Mouse (Mus musculus) MEL (cell line): ENCODE data around the gene Poc1b.

Source experiments
- BHLHE40 ChIP-seq: IDR thresholded peaks from 2 replicates; pipeline ENCODE4 v1.6.1; 2012; ENCODE audit warnings: low read depth, mild to moderate bottlenecking, inconsistent platforms, low read length, improper control_type of control experiment, borderline replicate concordance
- CTCF ChIP-seq, 3 experiments: IDR thresholded peaks in 2 of 3; conservative IDR thresholded peaks in 1 of 3; 2 replicates each; pipeline ENCODE4 v1.5.1; 2011 to 2012; ENCODE audit warnings: low read length in 3 of 3, low read depth in 2 of 3, mild to moderate bottlenecking in 2 of 3, improper control_type of control experiment in 1 of 3, inconsistent platforms in 1 of 3, mixed read lengths in 1 of 3, moderate library complexity in 1 of 3; ENCODE audit not compliant: control insufficient read depth in 1 of 3, insufficient read depth in 1 of 3, poor library complexity in 1 of 3, severe bottlenecking in 1 of 3
- E2F4 ChIP-seq: IDR thresholded peaks from 2 replicates; pipeline ENCODE4 v1.6.1; 2011; ENCODE audit warnings: low read depth, low read length, improper control_type of control experiment, borderline replicate concordance
- ETS1 ChIP-seq: IDR thresholded peaks from 2 replicates; pipeline ENCODE4 v1.6.1; 2012; ENCODE audit warnings: low read depth, mild to moderate bottlenecking, inconsistent platforms, low read length, improper control_type of control experiment, moderate library complexity
- HCFC1 ChIP-seq: IDR thresholded peaks from 2 replicates; pipeline ENCODE4 v1.6.1; 2012; ENCODE audit warnings: low read depth, mild to moderate bottlenecking, inconsistent platforms, low read length, improper control_type of control experiment, moderate library complexity
- JUND ChIP-seq: IDR thresholded peaks from 2 replicates; pipeline ENCODE4 v1.6.1; 2011; ENCODE audit warnings: low read depth, mild to moderate bottlenecking, improper control_type of control experiment, low read length
- MAX ChIP-seq: IDR thresholded peaks from 2 replicates; pipeline ENCODE4 v1.6.1; 2011; ENCODE audit warnings: low read length, improper control_type of control experiment
- MYC ChIP-seq: IDR thresholded peaks from 2 replicates; pipeline ENCODE4 v1.6.1; 2011; ENCODE audit warnings: low read depth, mild to moderate bottlenecking, low read length, improper control_type of control experiment, moderate library complexity
- NRF1 ChIP-seq: IDR thresholded peaks from 2 replicates; pipeline ENCODE4 v1.6.1; 2014; ENCODE audit warnings: low read depth, mild to moderate bottlenecking, inconsistent platforms, low read length, improper control_type of control experiment, moderate library complexity; ENCODE audit not compliant: poor library complexity, insufficient read depth, severe bottlenecking
- RCOR1 ChIP-seq: IDR thresholded peaks from 2 replicates; pipeline ENCODE4 v1.6.1; 2012; ENCODE audit warnings: low read depth, mild to moderate bottlenecking, inconsistent platforms, low read length, improper control_type of control experiment
- SMC3 ChIP-seq: IDR thresholded peaks from 2 replicates; pipeline ENCODE4 v1.6.1; 2011; ENCODE audit warnings: low read depth, low read length, improper control_type of control experiment

GRCm38 (mm10) chr10:99188656-99189603 lies 82.1 kb downstream of the Poc1b start:
- TF ChIP-seq MAX (no peak), CTCF (IDR thresholded peaks at IDR 0.05 in 2 of 3, conservative IDR thresholded peaks at IDR 0.05 in 1 of 3; ENCODE audit: control insufficient read depth in 1 of 3, insufficient read depth in 1 of 3, low read depth in 2 of 3, low read length in 3 of 3, poor library complexity in 1 of 3, severe bottlenecking in 1 of 3) (no peak), HCFC1 (no peak), E2F4 (no peak), ETS1 (no peak), BHLHE40 (no peak), JUND (no peak), NRF1 (no peak), MYC (no peak), SMC3 (no peak), RCOR1 (no peak)
